Mouse (Mus musculus) ES-CJ7 (cell line): ENCODE measurements around the gene Saa3.
A peak's percentile ranks its signal among the peaks of the same experiment; 100 is the strongest.
"Not testable (repeated sequence)": the region's sequence is repeated elsewhere in the genome, so short reads cannot be mapped to it uniquely, and the experiment has no call there.

ENCODE experiments used
- DNase-seq: peaks from one replicate; pipeline ENCODE4 v3.0.0; 2011; ENCODE audit warnings: low read depth, low spot score

The Saa3 gene

GRCm38 (mm10) chr7:46715600-46715999, at the start of gene Saa3:
Gene Saa3 (minus strand): TSS chr7:46715700.
- DNase-seq, result no peak

- DNase-seq, result peak; percentile 81
Observed at GRCm38 (mm10) chr7:46764672-46765071, 49.2 kb upstream of the Saa3 start.

GRCm38 (mm10) chr7:46762601-46763000, 47.1 kb upstream of the Saa3 start:
- DNase-seq, result no peak

- peak; percentile 83 for DNase-seq
Observed at GRCm38 (mm10) chr7:46761049-46761795, 45.7 kb upstream of the Saa3 start.

GRCm38 (mm10) chr7:46751490-46751889, 36.0 kb upstream of the Saa3 start, which contains the start of gene Saa2:
Gene Saa2 (plus strand): TSS chr7:46751790.
- DNase-seq, result no peak

GRCm38 (mm10) chr7:46748459-46748858, 33.0 kb upstream of the Saa3 start:
- peak; percentile 76 for DNase-seq

GRCm38 (mm10) chr7:46746381-46746780, 30.9 kb upstream of the Saa3 start:
- no peak for DNase-seq

GRCm38 (mm10) chr7:46745816-46746215, 30.3 kb upstream of the Saa3 start:
- no peak for DNase-seq

GRCm38 (mm10) chr7:46742880-46743279, 27.4 kb upstream of the Saa3 start, which contains the start of gene Saa1:
Gene Saa1 (minus strand): TSS chr7:46742980.
- not testable (repeated sequence) for DNase-seq

- DNase-seq, result not testable (repeated sequence)
Observed at GRCm38 (mm10) chr7:46740041-46740440, 24.5 kb upstream of the Saa3 start.

- no peak for DNase-seq
Observed at GRCm38 (mm10) chr7:46738561-46739460, 23.3 kb upstream of the Saa3 start.

GRCm38 (mm10) chr7:46734983-46735382, 19.5 kb upstream of the Saa3 start:
- no peak for DNase-seq

GRCm38 (mm10) chr7:46732458-46732857, 17.0 kb upstream of the Saa3 start, which contains the start of gene Saa4:
Gene Saa4 (minus strand): TSS chr7:46732603.
- DNase-seq, result no peak

GRCm38 (mm10) chr7:46727584-46727983, 12.1 kb upstream of the Saa3 start:
- DNase-seq, result no peak

GRCm38 (mm10) chr7:46724396-46724795, 8.9 kb upstream of the Saa3 start:
- DNase-seq, result no peak

- DNase-seq, result no peak
Observed at GRCm38 (mm10) chr7:46723849-46724248, 8.3 kb upstream of the Saa3 start.

GRCm38 (mm10) chr7:46723354-46723753, 7.9 kb upstream of the Saa3 start:
- no peak for DNase-seq

GRCm38 (mm10) chr7:46720460-46720859, 5.0 kb upstream of the Saa3 start:
- no peak for DNase-seq

- DNase-seq, result no peak
Observed at GRCm38 (mm10) chr7:46719526-46719925, 4.0 kb upstream of the Saa3 start.

- no peak for DNase-seq
Observed at GRCm38 (mm10) chr7:46718591-46719270, 3.2 kb upstream of the Saa3 start.

- DNase-seq, result no peak
Observed at GRCm38 (mm10) chr7:46716897-46717296, 1.4 kb upstream of the Saa3 start.

GRCm38 (mm10) chr7:46714518-46714917, 982 bp downstream of the Saa3 start:
- peak; percentile 82 for DNase-seq
